Mouse (Mus musculus) liver, embryonic 11.5 days (tissue): ENCODE measurements around the gene Engase. TPM values are rescaled to one million over a fixed set of nuclear protein-coding genes. Genes with fewer than 3 reads are reported as not detected.

Source experiments
- ATAC-seq: fragments of 200-750 bp; cut with Nextera tagmentation; replicated peaks from 2 replicates; pipeline ENCODE4 v1.8.0; 2017; ENCODE audit warnings: moderate number of reproducible peaks, mild to moderate bottlenecking, moderate TSS enrichment, moderate library complexity; ENCODE audit not compliant: low FRiP score
- DNase-seq: peaks from one replicate; pipeline ENCODE4 v3.0.0-alpha.2; 2017; ENCODE audit warnings: low spot score
- H3K27ac ChIP-seq: fragments of 300-500 bp; sonication (generic); 2 replicates; pipeline ENCODE4 v1.5.1; 2014; ENCODE audit warnings: mild to moderate bottlenecking, low read depth, low read length, control low read depth
- H3K27me3 ChIP-seq: fragments of 300-500 bp; sonication (generic); replicated peaks from 2 replicates; pipeline ENCODE4 v1.6.1; 2014; ENCODE audit warnings: low read length, mixed read lengths; ENCODE audit not compliant: control insufficient read depth, insufficient read depth
- H3K36me3 ChIP-seq: fragments of 300-500 bp; sonication (generic); 2 replicates; pipeline ENCODE4 v1.6.1; 2014; ENCODE audit warnings: mild to moderate bottlenecking, low read length, moderate library complexity, mixed read lengths; ENCODE audit not compliant: control insufficient read depth, insufficient read depth
- H3K4me1 ChIP-seq: fragments of 300-500 bp; sonication (generic); replicated peaks from 2 replicates; pipeline ENCODE4 v1.6.1; 2014; ENCODE audit warnings: low read length, mixed read lengths; ENCODE audit not compliant: control insufficient read depth, insufficient read depth
- H3K4me2 ChIP-seq: fragments of 300-500 bp; sonication (generic); 2 replicates; pipeline ENCODE4 v1.6.1; 2014; ENCODE audit warnings: mild to moderate bottlenecking, control low read depth, moderate library complexity
- H3K4me3 ChIP-seq: fragments of 300-500 bp; sonication (generic); 2 replicates; pipeline ENCODE4 v1.5.1; 2014; ENCODE audit warnings: low read depth, low read length, control low read depth
- H3K9ac ChIP-seq: fragments of 300-500 bp; sonication (generic); 2 replicates; pipeline ENCODE4 v1.6.1; 2014; ENCODE audit warnings: low read depth, low read length, control low read depth
- H3K9me3 ChIP-seq: fragments of 300-500 bp; sonication (generic); 2 replicates; pipeline ENCODE4 v1.6.1; 2016; ENCODE audit warnings: low read length, inconsistent platforms, mixed read lengths; ENCODE audit not compliant: control insufficient read depth
- WGBS: fragments of 180-500 bp; shearing (Covaris S2); extraction: QIAGEN DNeasy Blood & Tissue Kit; methylation state at CpG from one replicate; pipeline ENCODE4 v1.1.7; 2014; 5-methylcytosine and 5-hydroxymethylcytosine counted together
- polyA plus RNA-seq: library from polyadenylated mRNA; unstranded; fragments of >200 nt; fragmentation: Nextera tagmentation; extraction: Ambion mirVana; gene quantifications from 2 replicates; pipeline ENCODE4 v1.2.1, GENCODE M21; 2014

Gene Engase
- polyA plus RNA-seq, 1 experiment from 2014 or later: 13.4 TPM

DNA sequence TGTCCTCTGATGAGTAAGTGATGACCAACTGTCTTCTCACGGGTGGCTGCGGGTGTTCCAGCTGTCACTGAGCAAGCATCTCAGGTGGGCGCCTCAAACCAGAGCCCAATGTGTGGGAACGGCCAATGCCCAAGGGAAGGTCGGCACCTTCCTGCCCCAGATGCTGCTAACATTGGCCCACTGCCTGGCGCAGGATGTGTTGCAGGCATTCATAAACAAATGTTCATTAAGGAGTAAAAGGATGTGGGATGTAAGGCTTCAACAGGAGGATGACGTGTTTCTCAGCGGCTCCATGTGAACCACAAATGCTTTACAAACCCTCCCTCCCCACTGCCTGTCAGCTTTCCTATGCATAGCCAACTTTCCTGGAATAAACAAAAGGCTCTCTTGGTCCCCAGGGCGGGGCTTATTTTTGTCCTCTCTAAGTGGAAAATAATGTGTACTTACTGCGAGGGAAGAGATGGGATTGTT, 43.2 kb upstream of the Engase start:
- Histone ChIP-seq H3K36me3 (no peaks in the 10 kb centered on the region), H3K27ac (no peak overlapping the region), H3K9ac (no peak overlapping the region), H3K27me3 (peaks cover 4% of the 10 kb centered on the region; the same call in 1 of the 2 replicates), H3K4me3 (no peak overlapping the region), H3K4me1 (peaks cover 5% of the 10 kb centered on the region), H3K9me3 (no peaks in the 10 kb centered on the region), H3K4me2 (peak overlapping the region; percentile 47)
- DNase-seq (no peak), ATAC-seq (no peak)
- WGBS: 68% methylated on average over 10 of the region's 10 CpGs

DNA sequence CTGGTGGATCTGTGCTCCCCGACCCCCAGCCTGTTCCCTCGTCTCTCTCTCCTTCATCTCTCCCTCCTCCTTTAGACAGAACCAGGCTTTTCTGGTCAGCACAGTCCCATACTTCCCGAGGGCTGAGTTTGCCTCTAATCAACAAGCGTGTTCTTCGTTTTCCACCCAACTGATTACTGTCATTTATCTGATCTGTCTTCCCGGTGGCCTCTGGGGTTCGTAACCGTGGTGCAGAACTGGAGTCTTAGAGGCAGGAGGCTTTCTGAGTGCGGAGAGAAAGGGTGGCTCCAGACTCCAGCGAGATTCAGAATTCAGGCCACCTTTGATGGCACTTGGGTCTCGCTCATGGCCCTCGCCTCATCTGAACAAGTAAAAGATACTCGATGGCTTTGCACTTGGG, 42.5 kb upstream of the Engase start:
- DNase-seq: no peak
- ATAC-seq: no peak
- Histone ChIP-seq H3K4me2 (peak overlapping the region; percentile 47), H3K9me3 (no peaks in the 10 kb centered on the region), H3K4me1 (peaks cover 5% of the 10 kb centered on the region), H3K9ac (peak overlapping the region; percentile 12; the same call in 1 of the 2 replicates), H3K36me3 (no peaks in the 10 kb centered on the region), H3K27ac (no peak overlapping the region), H3K27me3 (no peaks in the 10 kb centered on the region), H3K4me3 (peak overlapping the region; percentile 22; the same call in 1 of the 2 replicates)
- 34% methylated on average over 13 of the region's 13 CpGs for WGBS

DNA sequence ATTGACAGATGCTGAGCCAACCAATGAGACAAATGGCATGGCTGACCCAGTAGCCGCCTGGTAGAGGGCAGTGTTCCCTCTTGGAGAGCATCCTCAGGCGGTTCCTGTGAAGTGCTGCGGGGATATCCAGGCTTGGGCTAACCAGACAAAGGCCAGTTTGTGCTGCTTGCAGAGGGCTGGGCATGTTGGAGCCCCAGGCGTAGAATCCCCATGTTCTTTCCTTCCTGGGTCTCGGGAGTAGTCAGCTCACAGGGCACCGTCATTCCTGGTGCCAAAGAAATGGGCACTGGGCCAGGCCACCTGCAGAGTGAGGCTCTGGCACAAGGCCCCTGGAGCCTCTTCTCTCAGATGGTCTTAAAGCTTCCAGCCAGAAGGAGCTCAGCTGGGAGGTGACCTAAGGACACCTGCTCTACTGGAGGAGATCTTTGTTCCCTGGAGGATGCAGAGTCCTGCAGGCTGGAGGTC, 40.1 kb upstream of the Engase start:
- Histone ChIP-seq H3K4me1 (peaks cover 5% of the 10 kb centered on the region; the same call in 1 of the 2 replicates), H3K4me3 (no peak overlapping the region)
- WGBS: 45% methylated on average over 6 of the region's 6 CpGs

DNA sequence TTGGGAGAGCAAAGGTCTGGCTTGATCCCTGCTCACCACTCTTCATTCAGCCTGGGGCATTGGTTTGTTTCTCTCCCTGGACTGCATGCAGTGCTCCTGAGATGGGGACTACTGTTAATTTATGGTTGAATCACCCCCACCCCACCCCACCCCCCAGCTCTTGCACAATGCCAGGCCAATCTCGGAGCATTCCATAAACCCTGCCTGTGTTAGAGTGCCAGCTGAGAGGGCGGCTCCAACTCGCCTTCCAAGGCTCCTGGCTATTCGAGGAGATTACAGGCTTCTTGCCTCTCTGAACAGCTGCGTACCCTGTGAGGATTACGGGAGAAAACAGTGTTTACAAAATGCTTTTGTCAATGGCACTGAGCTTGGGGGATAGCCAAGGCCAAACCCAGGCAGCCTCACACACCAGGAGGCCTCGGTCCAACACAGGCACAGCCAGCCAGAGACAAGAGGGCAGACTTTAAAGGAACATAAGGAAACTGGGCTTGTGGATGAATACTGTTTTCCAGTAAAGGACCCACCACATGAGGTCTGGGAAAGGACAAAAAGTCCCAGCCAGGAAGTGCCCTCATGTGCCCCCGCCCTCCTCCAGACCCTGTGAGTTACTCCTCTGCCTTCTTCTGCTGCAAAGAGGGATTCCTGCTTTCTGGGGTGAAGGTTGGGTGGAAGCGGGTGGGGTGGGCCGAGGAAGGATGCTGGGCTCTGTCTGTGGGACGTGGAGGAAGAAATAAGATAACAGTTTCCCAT, 37.8 kb upstream of the Engase start:
- ATAC-seq: no peak
- Histone ChIP-seq H3K36me3 (no peaks in the 10 kb centered on the region), H3K9me3 (no peaks in the 10 kb centered on the region), H3K4me3 (no peak overlapping the region), H3K27me3 (no peaks in the 10 kb centered on the region), H3K9ac (no peak overlapping the region), H3K4me2 (no peak overlapping the region), H3K4me1 (peaks cover 3% of the 10 kb centered on the region; the same call in 1 of the 2 replicates), H3K27ac (0 out of 2 replicates have a peak overlapping the region, but pooled peaks have one; percentile 15)
- DNase-seq: no peak
- WGBS: 47% methylated on average over 11 of the region's 11 CpGs

More for the DNA sequence above, 40.1 kb upstream of the Engase start:
- Histone ChIP-seq H3K4me2 (no peak overlapping the region), H3K36me3 (no peaks in the 10 kb centered on the region), H3K9ac (no peak overlapping the region), H3K27me3 (no peaks in the 10 kb centered on the region), H3K27ac (no peak overlapping the region), H3K9me3 (no peaks in the 10 kb centered on the region)
- ATAC-seq (no peak), DNase-seq (no peak)

DNA sequence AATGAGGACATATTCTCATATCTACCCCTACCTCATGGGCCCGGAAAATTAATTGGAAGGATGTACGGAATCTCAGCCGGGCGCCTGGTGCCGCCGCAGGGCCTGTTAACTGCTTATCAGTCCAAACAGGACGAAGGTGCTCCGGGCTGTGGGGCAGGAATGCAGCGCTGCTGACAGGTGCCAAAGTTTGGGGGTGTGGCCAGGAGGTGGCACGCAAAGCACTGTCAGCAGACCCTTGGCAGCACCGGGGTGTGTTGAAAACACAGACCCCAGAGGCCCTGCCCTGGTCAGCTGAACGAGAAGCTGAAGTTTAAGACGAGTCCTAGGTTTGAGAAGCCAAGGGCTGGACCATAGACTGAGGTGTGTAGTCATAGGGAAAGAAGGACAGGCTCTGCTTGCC, 33.9 kb upstream of the Engase start:
- no peak overlapping the region for H3K4me2 ChIP-seq
- no peak overlapping the region for H3K9ac ChIP-seq
- WGBS: 62% methylated on average over 13 of the region's 13 CpGs
- H3K4me1 ChIP-seq: no peaks in the 10 kb centered on the region
- ATAC-seq (no peak), DNase-seq (no peak)
- H3K27ac ChIP-seq: no peak overlapping the region
- H3K27me3 ChIP-seq: peaks cover 5% of the 10 kb centered on the region
- H3K4me3 ChIP-seq: no peak overlapping the region
- no peaks in the 10 kb centered on the region for H3K9me3 ChIP-seq
- H3K36me3 ChIP-seq: no peaks in the 10 kb centered on the region

DNA sequence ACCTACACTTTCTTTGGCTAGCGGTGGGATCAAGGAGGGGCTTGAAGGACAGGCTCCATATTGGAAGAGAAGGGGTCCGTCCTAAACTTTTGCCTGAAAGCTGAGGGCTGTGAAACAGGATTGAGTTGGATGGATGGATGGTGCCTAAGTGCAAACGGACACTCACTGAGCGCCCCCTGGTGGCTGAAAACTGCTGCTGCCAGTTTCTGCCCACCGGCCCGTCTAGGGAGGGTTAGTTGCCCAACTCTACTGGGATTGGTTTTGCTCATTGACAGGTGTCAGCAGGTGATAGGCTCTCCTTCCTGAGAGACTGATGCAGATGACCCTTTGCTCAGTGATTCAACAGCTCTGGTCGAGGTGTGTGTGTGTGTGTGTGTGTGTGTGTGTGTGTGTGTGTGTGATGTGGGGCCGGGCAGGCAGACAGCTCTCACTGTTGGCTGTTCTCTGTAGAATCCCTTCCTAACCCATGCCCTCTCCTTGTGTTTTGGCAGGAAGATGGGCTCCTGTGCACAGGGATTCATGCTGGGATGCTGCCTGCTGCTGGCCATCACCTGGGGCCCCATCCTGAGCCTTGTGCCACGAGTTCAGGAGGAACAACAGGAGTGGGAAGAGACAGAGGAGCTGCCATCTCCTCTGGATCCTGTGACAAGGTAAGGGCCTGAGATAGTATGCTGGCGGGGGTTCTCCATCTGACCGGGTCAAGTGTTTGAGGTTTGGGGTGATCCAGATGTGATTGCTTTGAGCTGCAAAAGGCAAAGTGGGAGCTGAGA, 33.2 kb upstream of the Engase start:
- Histone ChIP-seq H3K4me1 (no peaks in the 10 kb centered on the region; the same call in 1 of the 2 replicates), H3K4me3 (no peak overlapping the region), H3K9me3 (no peaks in the 10 kb centered on the region), H3K9ac (no peak overlapping the region), H3K27ac (no peak overlapping the region), H3K27me3 (peaks cover 5% of the 10 kb centered on the region), H3K36me3 (no peaks in the 10 kb centered on the region), H3K4me2 (no peak overlapping the region)
- 31% methylated on average over 11 of the region's 11 CpGs for WGBS
- DNase-seq (peak; percentile 68), ATAC-seq (peak; percentile 34)

DNA sequence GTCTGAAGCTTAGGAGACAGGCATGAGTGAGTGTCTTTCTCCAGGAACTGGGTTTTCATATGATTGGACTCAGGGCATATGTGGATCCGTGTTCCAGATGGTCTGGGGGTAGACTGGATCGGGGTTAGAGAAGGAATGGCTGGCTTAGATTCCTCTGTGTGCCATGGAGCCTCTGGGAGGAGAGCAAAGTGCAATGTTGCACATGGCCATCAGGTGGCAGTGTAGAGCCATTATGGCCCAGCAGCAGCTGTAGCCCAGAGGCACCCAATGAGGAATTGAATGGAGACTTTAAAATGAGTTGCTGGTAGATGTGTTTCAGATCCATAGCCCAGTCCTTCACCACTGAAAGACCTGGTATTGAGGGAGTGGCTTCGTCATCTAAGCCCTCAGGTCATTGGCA, 30.8 kb upstream of the Engase start:
- H3K9me3 ChIP-seq: no peaks in the 10 kb centered on the region
- no peaks in the 10 kb centered on the region for H3K36me3 ChIP-seq
- peak; percentile 69 for DNase-seq
- WGBS: 24% methylated on average over 3 of the region's 3 CpGs
- no peak overlapping the region for H3K4me3 ChIP-seq
- ATAC-seq: no peak
- no peak overlapping the region for H3K27ac ChIP-seq
- H3K4me1 ChIP-seq: no peaks in the 10 kb centered on the region; the same call in 1 of the 2 replicates
- no peak overlapping the region for H3K4me2 ChIP-seq
- no peak overlapping the region for H3K9ac ChIP-seq
- peaks cover 5% of the 10 kb centered on the region for H3K27me3 ChIP-seq

DNA sequence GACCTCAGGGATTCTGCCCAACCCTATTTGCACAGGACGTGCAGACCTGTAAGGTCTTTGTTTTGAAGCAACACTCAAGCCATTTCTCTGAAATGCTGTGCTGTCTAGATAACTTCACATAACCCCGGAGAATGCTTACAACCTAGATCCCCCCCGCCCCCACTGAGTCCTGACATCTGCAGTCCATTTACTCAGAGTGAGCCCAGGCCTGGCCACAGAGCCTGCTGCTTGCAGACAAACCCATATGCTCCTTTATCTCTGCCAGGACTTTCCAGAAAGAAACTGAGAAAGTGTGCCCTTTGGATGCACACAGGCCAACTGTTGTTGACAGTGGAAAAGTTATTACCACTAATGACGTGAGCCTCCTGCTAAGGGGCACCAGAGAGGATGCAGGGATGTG, 29.3 kb upstream of the Engase start:
- Histone ChIP-seq H3K4me2 (no peak overlapping the region), H3K36me3 (no peaks in the 10 kb centered on the region), H3K4me3 (no peak overlapping the region), H3K9ac (no peak overlapping the region), H3K27ac (no peak overlapping the region), H3K27me3 (peaks cover 5% of the 10 kb centered on the region), H3K9me3 (no peaks in the 10 kb centered on the region), H3K4me1 (no peaks in the 10 kb centered on the region; the same call in 1 of the 2 replicates)
- ATAC-seq: no peak
- WGBS: 54% methylated on average over 4 of the region's 4 CpGs
- DNase-seq: no peak
